Mouse (Mus musculus): ENCODE data around the gene Pde4d.

The Pde4d gene

DNA sequence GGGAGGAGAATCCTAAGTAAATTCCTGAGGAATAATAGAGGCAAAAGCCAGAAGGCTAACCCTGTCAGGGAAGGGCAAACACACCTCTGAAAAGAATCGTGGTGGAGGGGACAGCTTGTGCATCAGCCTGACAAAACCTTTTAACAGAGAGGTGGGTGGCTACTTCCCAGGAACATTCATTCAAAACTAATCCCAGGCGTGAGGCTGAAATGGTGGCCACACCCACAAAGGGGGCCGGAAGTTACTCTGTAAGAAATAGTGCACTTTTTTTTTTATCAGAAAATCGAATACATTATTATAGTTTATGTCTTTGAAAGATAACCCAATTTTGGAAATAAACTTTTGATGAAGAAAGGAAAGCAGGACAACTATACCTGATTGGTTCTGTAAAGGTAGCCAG is 1227.3 kb downstream of the Pde4d start:
- no peak for DNase-seq

DNA sequence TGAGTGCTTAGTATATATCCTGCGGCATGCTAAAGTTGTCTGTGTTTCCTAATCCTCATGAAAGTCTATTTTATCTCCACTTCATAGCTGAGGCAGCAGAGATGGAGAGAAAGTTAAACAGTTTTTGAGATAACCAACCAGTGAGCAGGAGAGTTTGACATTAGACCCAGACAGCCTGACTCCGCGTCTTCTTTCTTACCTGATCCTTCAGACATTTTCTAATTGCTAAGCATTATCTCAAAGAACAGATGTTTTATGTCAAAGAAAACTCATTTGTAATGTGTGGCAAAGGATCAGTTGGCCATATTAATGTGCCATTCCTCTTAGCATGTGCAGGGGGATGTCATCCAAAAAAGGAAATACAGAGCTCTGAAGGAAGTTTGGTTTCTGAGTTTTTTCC is 1227.9 kb downstream of the Pde4d start:
- DNase-seq: no peak

DNA sequence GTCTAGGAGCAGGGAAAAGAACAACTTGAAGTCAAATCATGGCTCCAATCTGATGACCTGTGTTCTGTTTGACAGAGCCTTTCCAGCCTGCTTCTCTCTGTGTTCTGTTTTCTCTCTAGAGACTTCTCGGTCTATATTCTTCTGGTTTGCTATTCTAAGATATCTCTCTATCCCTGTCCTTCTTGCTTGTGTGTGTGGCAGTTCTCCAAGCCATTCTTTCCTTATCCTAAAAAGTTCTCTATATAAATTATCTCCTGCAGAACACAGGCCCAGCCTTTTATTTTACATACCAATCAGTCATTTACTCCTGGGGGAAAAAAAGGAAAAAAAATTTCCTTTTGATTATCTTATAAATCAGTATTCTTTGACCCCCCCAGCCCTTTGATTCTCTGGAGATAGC is 1229.2 kb downstream of the Pde4d start:
- no peak for DNase-seq

DNA sequence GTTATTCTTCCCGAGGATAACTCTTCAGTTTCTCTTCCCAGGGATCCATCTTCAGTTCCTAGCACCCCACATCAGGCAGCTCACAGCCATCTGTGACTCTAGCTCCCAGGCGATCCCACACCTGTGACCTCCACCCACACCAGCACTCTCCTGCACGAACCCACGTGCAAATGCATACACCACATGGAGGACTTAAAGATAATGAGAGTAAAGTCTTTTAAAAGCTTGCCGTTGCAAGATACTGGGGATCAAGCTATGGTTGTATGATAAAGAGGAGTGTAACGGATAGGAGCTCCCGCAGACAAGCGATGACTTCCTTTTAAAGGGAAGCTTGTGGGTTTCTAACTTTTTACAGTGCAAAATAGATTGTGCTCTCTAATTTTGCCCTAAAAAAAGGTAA is 1230.5 kb downstream of the Pde4d start:
- DNase-seq: no peak

DNA sequence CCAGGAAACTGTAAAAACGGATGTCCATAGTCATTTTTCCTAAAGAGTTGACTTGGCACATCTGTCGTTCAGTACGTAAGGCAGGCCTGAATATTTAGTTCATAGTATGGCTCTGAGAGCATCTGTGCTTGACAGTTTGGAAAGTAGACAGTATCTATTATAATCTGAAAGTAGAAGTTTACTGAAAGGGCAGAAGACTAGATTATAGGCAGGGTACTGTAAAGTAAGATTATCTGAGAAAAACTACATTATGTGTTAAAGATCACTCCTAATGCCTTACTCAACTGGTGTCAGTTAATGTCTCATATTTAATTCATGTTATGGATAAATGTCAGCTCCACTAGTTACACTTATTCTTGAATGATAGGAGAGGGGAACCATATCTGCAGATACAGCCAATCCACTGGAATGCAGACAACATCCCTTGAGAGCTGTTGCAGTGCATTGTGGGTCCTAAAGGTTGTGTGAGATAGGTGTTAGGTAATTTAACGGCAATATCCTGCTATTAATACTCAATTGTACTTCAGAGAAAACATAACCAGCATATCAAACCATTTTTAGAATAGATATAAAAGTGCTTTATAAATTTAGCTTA is 1232.0 kb downstream of the Pde4d start:
- no peak for DNase-seq

DNA sequence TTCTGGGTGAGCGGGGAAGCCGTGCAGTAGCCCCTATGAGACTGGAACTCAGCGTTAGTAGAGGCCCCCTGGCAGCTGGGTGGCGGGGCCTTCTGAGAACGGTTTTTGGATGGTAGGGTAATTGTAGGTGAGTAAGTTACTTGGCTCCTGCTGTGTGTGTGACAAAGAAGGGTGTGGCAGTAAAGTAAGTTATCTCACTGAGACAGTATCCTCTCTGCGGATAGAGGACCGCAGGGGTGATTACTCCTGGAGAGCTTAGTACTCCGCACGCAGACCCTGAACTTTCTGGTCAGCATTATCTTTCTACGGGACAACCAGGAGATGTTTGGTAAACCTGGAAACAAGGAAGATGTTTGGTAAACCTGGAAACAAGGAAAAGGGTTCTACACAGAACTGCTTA is 1233.3 kb downstream of the Pde4d start:
- no peak for DNase-seq

DNA sequence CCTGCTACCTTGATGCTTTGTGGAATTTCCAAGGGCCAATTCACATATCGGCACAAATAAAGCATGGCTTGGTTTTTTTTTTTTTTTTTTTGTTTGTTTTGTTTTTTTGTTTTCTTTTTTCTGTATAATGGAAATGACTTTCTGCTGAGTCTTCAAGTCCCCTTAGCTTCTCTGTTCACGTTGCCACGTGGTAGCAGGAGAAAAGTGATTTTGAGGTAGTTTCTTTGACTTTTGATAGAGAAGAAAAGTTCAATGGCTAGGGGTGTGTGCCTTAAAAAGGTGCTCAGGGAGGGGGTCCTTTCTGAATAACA is 1235.2 kb downstream of the Pde4d start:
- no peak for DNase-seq

DNA sequence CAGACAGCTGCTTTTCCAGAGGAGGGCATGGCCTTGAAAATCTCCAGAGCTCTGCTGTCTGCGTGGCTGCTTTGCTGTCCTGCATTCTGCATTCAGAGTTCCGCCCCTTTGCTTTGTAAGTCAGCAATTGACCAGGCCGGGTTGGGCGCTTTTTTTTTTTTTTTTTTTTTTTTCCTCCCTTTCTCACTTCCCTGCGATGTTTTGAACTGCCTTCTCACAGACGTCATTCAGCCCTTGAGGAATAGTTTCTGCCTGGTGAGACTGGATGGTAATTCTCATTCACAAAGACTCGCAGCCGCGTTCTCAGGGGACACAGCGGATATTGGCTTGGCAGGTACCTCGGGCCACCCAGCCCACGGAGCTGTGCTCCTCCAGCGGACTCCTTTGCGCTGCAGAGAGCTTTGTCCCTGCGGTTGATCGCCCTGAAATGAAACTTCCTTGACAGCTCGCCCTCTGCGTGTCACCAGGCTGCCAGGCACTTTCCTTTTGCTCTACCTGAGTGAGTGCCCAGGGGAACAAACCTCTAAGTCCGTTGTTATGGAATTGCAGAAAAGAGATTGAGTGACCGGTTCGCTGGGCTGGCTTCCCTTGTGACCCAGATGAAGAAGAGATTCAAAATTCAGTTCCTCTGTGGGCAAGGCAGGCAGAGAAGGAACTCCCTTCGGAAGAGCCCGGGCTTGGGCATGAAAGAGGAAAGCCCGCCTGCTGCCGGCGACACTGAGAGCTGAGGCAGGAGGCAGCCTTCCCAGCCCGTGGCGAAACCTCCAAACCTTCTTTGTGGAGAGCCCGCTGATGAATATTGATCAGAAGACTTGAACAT is 1235.8 kb downstream of the Pde4d start:
- DNase-seq: peak; percentile 21 to 34

DNA sequence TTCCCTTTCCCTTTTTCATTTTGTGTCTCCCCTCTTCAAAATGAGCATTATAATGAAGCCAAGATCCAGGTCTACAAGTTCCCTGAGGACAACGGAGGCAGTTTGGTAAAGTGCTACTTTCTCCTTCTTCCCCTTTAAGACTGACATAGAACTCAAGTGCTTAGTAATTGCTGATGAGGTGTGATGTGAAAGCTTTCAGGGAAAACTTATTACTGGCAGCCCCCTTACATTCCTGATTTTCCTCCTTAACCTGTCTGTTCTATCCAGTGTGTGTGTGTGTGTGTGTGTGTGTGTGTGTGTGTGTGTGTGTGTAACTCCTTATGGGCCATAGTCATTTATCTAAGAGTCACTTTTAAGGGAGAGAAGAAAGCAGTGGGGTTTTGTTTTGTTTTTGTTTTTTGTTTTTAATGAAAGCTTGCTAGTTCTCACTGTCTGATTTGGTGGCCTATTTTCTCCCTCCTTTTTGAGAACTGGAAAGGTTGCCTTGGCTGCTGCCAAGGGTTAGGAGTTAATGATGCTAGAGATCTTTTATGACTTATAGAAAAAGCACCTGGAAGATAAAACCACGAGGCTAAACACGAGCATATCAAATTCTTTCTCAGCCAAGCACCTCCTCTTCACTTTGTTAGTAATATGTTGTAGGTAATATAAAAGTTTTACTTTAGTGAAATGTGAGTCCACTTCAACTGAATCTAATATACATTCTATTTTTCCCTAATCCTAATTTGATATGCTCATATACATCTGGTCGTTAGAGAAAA is 1236.5 kb downstream of the Pde4d start:
- no peak for DNase-seq

DNA sequence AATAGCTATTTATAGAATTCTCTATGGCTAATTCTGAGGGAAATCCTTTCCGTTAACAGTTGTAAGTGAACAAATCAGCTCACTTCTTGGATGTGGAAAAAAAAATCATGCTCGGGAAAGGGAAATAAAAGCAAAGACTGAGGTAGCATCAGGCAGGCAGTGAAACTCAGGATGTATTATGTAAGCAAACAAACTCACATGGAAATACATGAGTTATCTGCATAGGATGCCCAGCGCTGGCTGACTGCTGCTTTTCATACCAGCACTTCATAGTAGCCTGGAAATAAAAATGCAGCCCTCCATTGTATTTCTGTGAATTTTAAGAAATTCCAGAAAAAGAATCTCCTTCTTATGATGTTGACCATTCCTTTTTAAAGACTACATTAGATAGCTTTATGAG is 1237.2 kb downstream of the Pde4d start:
- DNase-seq: no peak

DNA sequence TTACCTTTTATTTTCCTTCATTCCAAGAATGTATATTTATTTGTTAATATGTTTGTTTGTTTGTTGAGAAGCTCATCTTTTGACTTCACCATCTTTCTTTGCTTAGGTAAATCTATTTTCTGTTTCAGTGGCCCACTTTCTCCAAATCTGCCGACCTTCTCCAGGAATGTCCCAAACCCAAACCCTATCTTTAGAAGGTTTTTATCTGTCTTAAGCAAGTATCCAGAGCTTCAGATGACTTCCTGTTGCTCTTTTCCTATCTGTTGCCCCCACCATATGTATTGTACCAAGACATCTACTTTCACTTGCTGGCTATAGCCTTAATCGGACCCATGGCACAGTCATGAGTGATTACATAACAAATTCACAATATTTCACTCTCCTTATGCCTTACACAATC is 1238.4 kb downstream of the Pde4d start:
- no peak for DNase-seq

DNA sequence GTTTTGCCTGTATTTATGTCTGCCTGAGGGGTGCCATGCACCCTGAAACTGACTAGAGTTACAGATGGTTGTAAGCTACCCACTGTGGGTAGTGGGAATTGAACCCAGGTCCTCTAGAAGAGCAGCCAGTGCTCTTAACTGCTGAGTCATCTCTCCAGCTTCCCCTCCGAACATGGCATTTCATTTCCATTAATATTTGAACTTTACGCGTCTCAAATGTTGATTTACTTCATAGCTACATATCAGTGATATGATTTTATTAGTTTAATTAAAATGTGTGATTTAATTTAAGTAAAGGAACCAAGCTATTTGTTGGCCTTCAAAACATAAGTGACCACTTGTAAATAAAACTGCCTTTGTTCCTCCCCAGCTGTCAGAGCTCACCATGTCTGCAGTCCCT is 1239.4 kb downstream of the Pde4d start:
- DNase-seq: no peak

DNA sequence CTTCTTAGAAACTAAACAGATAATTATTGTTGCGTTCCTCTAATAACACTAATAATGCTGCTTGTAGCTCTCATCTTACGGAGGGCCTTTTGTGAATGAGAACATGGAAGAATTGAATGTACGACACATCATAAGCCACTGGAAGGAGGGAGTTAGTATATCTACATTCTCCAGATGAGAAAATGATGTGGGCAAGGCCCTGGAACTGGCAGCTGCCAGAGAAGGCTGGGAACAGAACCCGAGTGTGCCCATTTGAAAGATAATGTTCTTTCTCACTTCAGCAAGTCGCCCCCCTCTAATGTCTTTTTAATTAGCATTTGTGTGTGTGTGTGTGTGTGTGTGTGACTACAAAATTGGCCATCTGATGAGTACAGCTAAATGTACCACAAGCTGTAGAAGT is 1240.8 kb downstream of the Pde4d start:
- no peak for DNase-seq

DNA sequence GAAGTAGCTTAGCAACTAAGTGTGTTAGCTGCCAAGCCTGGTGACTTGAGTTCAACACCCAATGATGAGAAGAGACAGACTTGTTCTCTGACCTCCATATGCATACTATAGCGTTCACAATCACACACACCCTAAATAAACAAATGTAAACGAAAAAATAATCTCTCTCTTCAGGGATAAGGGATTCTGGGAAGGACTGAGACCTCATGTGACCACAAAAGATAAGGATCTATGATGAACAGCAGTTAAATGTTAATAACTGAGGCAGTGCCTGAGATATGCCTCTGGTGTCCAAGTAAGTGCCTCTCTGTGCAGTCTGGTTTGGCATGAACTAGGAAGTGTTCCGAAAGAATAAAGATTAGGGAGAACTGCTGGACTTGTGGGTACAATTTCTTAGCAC is 1243.1 kb downstream of the Pde4d start:
- DNase-seq: no peak

DNA sequence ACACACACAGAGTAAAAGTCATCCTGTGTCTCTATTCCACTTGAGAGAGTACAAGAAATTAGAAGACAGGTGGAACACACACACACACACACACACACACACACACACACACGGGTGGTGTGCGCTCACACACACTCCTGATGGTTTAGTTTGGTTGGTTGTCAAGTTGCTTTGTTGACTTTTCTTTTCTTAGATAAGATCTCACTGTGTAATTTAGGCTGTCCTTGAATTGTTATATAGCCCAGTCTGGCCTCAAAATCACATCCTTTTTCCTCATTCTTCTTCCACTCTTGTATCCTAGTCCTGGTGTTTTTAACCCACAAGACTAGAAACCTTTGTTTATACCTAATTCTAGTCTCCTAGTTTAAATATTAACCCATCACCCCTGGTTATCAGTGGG is 1244.0 kb downstream of the Pde4d start:
- DNase-seq: no peak

DNA sequence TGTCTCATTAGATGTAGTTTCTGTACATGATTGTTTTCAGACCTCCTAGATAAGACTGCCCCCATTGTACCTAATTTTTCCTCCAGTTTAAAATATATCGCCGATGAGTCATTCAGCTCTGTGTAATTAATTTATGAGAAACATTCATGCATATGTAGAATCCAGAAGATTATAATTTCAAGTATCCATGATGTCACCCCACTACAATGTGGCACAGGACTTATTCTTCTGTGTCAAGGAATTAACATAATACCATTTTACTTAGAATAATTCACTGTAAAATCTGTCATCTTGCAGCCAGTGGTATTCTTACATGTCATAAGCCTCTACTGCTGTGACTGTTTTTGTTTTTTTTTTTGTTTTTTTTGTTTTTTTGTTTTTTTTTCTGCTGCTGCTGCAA is 1244.5 kb downstream of the Pde4d start:
- no peak for DNase-seq

DNA sequence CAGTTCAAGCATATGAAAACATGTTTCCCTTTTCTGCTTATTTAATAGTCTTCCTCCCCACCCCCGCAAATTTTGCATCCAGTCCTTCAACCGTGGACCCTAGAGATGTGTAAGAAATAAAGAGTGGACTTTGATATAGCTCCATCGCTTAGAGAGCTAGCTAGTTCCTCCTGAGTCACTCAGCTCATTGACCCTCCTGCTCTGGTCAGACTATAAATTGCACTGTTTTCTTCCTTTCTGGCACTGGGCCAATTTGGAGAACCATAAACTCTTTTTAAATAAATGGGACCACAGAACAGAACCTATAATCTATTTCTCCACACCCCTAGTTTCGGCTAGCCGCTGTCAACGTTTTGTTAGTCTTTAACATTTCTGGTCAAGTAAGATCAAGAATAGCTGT is 1245.3 kb downstream of the Pde4d start:
- no peak for DNase-seq

DNA sequence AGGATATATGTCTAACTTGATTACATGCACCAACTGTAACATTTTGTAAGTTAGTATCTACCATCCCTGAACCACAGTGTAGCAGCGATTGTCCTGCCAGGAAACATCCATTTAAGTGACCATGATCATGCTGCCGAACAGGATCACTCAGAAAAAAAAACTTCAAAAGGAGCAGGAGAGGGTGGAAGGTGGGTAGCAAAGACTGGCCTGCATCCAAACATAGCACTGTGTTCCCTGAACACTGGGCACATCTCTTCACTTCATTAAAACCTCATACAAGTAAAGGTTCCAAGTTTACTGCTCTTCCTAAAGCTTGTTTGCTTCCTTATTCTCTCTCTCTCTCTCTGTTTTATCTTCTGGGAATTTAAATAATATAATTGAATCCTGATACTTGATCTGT is 1256.4 kb downstream of the Pde4d start:
- no peak for DNase-seq

DNA sequence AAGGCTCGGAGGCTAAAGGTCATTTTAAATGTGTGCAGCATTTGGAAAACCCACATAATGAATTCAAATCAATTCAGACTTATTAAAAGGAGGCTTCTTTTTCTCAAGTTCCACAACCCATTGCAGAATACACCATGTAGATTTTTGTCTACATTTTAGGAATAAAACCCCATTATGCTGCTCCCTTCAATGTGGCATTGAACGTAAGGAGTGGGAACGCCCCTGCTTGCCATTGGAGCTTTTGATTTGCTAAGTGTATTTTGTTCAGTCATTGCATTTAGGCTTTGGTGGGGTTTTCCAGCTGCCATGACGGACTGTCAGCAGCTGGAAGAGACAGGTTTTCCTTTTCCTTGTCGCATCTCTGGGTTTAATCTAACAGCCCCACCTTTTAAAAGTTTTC is 1256.8 kb downstream of the Pde4d start:
- DNase-seq: no peak

DNA sequence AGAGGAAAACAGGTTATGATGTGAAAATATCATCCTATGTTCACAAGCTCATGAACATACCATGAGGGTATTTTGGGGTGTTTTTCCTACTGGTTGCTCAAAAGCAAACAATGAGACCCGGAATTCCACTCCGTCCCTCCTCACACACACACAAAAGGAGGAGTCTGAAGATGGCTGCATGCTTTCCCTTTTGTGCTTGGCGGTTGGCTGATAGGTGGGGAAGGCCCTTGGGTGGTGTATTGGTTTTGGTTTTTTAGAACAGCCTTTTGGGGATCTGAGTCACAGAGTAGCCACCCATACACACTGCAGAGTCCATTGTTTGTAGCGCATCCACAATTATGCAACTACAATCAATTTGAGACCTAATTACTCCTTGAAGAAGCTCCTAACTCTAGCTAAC is 1257.4 kb downstream of the Pde4d start:
- DNase-seq: no peak

DNA sequence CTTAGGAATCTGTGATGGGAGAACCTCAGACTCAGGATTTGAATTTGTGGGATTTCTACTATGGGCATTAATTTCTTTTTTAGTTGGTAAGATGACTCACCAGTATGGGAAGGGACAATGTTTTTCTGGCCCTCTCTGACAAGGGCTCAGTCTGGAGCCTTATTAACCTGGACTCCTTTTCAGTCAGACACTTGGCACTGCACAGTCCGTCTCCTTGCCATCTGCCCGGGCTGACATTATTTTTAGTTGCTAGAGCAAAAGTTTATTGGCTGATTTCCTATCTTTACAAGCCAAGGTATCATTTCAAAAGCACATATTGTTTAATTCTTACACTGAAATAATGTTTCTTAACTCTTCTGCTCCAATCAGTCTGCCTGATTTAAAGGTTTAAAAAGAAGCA is 1258.6 kb downstream of the Pde4d start:
- DNase-seq: peak in 1 of 2 experiments; percentile 52

DNA sequence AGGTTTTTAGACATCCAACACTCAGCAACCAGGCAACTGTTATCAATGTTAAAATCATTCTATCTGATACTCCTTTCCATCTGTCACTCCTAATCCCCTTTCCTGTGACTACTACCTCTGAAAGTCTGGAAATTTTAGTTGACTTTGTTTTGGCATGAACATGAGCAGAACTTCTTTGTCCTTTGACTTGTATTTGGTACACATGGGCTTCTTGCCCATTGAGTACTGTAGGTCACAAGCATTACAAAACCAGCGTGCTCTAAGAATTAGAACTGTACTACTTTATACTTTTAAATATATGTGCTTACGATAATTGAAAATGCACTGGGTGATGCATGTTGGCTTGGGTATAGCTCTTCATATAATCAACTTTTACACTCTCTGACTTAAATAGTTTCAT is 1264.8 kb downstream of the Pde4d start:
- DNase-seq: no peak

DNA sequence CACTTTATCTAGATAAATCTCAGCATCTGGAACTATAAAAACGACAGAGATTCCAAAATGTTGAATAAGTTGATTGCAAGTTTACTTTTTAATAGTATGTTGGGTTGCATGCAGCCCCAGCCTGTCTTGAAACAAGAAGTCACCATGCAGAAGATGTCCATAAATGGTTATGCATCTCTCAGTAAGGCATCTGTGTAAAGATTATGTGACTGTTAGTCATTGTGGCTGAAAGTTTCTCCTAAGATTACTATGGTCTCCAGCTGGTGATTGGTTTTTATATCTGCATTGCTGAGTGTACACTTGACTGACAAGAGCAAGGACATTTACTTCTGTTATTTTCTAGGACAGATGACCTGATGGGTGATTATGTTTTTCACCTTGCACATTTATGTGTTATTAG is 1265.6 kb downstream of the Pde4d start:
- no peak for DNase-seq

DNA sequence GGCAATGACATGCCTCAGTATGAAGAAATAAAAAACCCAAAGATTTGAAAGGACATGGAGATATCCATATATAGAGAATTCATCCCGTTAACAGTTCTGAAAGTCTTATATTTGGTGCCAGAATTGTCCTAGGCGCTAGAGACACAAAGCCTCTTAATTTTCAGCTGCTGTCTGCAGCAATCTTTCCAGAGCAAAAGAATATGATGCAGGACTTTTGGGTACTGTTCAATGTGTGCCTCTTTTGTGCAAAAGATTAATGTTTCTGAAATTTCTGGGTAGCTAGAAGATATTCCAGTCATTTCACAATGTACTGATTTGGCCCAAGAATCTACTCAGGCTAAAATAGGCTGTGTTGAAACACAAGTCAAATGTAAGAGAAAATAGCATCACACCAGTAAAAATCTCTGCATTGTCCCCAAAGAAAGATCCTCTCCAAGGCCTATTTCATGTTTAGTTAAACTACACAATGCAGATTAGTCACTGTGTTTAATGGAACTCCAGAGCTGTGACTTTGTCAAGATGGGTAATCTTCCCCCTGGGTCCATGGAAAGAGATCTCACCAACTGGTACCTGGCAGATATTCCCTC is 1270.5 kb downstream of the Pde4d start:
- no peak for DNase-seq

Measured in cerebellum, postnatal 14 days (tissue).